Mouse (Mus musculus) layer of hippocampus, postnatal 25 days (tissue): Measurements from ENCODE around the gene Sncg. TPM values are rescaled to one million over a fixed set of nuclear protein-coding genes. Genes with fewer than 3 reads are reported as not detected.
"Not testable (repeated sequence)": the region's sequence is repeated elsewhere in the genome, so short reads cannot be mapped to it uniquely, and the experiment has no call there.

Experiments used
- DNase-seq, 2 experiments: peaks; one replicate each; pipeline ENCODE4 v3.0.0; 2022; ENCODE audit warnings: mixed read lengths in 2 of 2, low spot score in 1 of 2; ENCODE audit errors: extremely low spot score in 1 of 2
- total RNA-seq, 2 experiments: library from RNA; stranded (reverse); gene quantifications; 2 replicates each; pipeline ENCODE4 v1.2.3; 2021

Gene Sncg
- total RNA-seq, 2 experiments from 2014 or later: 4.6 to 6.3 TPM

- no peak for DNase-seq
Measured at GRCm38 (mm10) chr14:34371763-34372162, 2.8 kb downstream of the Sncg start.

- no peak for DNase-seq
Measured at GRCm38 (mm10) chr14:34370921-34371320, 3.7 kb downstream of the Sncg start.

- DNase-seq: no peak
Measured at GRCm38 (mm10) chr14:34370203-34370602, 4.4 kb downstream of the Sncg start.

- no peak for DNase-seq
Measured at GRCm38 (mm10) chr14:34365147-34365507, 9.5 kb downstream of the Sncg start.

DNA sequence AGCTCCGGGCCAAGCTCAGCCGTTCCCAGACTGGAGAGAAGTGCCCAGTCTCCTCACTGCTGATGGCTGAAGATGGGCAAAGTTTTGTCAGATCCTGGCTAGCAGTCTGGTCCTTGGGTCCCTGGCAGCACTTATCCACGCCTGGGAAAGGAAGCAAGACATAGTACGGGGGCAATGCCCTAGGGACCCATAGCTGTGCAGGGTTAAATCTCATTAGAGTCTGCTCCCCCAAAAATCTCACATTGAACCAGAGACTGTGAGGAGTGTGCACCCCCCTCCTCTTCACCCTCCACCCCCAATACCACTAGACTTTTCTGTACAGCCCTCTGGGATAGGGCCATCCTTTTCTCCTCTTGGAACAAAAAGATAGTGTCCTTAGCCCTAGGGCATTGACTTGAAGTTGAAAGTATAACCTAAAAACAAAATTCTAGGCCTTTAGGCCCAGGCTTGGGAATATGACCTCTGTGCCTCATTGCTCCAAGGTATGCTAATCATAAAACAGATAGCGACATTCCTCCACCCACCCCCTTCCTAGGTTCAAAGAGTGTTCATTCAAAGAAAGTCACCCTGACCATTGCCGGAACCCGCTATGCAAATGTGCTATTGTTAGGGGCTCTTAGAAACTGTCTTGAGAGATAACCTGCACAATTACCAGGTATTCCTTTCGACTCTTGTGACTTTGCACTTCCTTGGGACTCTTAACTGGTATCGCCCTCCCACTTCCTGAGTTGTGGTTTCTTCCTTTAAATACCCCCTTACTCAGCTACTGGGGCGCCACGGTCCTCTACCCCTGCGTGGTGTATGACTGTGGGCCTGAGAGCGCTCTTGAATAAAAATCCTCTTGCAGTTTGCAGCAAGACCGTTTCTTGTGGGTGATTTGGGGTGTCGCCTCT, 10.1 kb downstream of the Sncg start:
- not testable (repeated sequence) for DNase-seq

DNA sequence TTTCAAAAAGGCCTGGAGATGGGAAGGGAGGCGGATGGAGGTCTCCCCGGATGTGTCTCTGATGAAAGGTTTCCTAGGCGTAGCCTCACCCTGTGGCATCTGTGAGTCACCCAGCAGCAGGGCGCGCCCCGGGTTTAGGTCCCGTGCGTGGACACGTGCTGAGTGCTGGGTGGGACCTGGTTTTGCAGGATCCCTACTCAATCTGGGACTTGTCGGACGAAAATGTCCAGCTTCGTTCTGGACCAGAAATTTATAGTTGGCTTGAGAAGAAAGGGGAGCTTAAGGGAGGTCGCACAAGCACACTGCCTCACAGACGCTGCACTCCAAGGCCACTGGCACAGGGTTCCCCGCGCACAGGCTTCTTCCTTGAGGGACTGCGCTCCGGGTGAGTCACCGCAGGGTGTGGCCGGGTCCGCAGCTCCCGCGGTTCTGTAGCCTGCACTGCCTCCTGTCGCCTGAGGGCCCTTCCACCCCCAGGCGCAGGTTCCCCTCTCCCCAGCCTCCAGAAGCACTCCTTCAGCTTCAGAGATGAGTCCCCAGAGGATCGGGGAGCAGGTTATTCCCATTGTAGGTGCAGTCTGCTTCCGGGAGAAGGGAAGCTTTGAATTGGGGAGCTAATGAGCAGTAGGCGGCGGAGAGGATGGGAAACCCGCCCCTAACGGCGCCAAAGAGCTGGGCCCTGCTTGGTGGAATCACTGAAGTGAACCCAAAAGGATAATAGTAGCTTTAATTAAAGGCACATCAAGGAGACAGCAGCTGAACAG, 10.9 kb downstream of the Sncg start:
- peak in 1 of 2 experiments; percentile 32 for DNase-seq

- DNase-seq: peak; percentile 35 to 54
Measured at GRCm38 (mm10) chr14:34362726-34363445, 11.7 kb downstream of the Sncg start.

DNA sequence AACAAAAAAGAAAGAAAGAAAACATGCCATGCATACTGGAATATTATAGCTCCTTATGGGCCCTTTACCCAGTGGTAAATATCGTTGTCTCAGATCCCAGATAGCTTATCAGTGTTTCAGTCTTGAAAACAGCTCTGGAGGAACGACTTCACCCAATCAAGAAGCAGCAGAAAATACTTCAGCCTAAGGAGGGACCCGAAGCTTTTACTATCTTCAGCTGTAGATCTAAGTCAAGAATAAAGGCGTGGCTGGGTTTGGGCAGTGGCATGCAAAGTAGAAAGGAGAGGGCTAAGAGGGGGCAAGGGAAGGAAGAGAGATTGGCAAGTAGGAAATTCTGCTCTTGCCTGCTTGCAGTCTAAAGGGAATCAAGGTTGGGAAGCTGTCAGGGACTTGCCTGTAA, 12.5 kb downstream of the Sncg start:
- DNase-seq: no peak

DNA sequence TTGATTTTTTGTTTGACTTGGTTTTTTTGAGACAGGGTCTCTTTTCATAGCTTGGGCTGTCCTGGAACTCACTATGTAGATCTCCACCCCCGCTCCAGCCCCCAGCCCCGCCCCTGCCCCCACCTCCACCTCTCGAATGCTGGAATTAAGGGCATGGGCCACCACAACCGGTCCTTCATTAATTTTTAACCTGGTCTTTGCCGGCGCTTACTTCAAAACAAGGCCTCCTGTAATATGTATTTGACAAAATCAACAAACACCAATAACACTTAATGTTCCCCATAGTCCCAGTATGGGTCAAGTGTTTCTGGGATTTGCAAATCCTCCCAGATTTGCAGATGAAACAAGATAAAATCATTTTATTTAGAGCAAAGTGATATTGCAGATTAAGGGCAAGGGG, 14.3 kb downstream of the Sncg start:
- DNase-seq: no peak

GRCm38 (mm10) chr14:34359676-34360244, 14.8 kb downstream of the Sncg start:
- no peak for DNase-seq

DNA sequence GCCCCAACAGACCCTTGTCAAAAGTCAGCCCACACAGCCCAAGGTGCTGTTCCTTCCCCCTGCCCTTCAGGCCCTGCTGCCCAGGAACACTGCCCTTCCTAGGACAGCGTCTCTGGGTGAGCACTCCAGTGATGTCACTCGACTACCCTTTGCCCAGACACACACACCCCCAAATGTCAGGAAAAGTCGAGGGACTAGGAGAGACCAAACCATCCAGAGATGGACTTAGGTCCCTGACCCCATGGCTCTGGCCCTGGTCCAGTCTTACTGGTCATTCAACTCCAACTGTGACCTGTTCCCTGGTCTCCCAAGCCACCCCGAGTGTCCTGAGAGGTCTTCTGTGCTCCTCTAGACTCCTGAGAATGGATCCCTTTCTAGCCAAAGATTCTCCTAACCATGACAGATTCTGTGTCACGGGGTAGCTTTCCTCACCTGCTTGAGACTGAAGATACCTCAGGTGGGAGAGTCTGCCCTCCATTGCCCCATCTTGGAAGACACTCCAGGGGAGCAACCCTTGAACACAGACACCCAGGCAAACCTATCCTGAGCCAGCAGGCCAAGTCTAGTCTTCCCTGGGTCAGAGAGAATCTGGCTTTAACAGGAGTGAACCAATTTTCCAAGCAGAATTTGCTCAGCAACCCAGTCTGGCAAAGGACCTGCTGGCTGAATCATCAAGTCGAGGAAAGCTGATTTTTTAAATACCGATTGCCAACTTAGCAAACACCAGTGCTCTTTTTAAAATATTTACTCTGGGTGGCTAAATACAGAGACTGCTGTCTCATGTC, 16.7 kb downstream of the Sncg start:
- DNase-seq: no peak

GRCm38 (mm10) chr14:34355301-34355700, 19.3 kb downstream of the Sncg start, which contains the start of gene Fam25c:
Gene Fam25c (minus strand): TSS chr14:34355433.
- no peak for DNase-seq

- DNase-seq: no peak
Measured at GRCm38 (mm10) chr14:34354456-34354855, 20.1 kb downstream of the Sncg start.

DNA sequence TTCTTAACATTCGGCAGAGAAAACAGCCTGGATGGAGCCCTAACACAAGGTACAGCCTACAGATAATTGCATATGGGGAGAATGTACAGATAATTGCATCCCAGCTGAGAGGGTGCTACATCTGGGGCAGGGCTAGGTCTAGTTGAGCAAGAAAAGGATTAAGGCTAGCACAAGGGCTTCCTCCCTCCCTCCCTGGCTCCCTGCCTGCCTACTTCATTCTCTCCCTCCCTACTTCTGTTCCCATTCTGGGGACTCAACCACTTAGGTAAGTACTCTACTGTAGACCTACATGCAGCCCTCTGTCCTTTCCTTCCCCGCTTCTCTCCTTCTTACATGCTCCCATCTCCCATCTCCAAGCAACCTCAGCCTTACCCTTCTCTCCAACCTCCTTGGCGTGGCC, 21.3 kb downstream of the Sncg start:
- DNase-seq: no peak

DNA sequence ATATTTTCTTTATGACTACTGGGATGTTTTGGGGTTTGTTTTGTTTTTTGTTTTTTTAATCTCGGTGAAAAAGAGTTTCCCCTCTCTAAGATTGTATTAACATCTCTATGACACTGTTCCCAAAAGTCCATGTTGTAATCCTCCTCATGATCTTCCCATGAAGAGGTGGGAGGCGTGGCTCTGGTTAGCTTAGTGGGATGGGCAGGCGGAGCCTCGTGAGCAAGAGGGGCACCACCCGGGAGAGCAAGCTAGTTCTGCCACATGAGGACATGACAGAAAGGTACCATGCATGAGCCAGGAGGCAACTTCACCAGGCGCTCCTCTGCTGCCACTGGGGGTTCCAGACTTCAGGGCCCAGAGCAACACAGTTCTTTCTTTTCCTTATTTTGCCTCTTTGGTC, 22.1 kb downstream of the Sncg start:
- no peak for DNase-seq

- DNase-seq: no peak
Measured at GRCm38 (mm10) chr14:34351660-34352059, 22.9 kb downstream of the Sncg start.

- DNase-seq: no peak
Measured at GRCm38 (mm10) chr14:34349007-34349406, 25.6 kb downstream of the Sncg start.

DNA sequence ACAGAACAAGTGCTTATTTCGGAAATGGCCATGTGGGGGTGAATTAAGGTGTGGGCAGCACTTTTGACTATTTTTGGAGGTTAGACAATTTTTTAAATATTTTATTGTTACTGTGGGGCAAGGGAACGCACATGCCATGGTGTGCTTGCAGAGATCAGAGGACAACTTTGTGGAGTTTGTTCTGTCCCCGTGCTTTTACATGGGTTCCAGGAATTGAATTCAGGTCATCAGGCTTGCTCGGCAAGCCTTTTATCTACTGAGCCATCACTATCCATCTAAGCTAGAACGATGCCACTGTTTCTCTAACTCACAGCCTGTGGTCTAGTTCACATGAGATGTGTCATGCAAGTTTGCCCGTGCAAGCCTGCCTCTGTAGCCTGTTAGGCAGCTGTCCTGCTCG, 26.3 kb downstream of the Sncg start:
- DNase-seq: no peak

DNA sequence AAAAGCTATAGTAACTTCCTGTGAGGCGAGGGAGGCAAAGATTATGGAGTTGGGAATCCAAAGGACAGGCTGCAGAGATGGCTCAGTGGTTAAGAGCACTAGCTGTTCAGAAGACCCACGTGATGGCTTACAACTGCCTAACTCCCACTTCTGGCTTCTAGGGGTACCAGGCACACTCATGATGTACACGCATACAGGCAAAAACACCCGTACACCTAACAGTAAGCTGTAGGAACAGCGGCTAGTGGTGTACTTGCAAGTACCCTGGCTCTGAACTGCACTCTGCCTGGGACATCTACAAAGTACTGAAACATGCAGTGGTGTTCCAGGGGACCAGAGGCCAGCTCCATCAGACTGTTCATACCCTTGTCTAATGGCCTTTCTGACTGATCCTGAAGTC, 27.5 kb downstream of the Sncg start:
- no peak for DNase-seq
